Mouse (Mus musculus): Measurements from ENCODE around the gene Col4a3.

DNA sequence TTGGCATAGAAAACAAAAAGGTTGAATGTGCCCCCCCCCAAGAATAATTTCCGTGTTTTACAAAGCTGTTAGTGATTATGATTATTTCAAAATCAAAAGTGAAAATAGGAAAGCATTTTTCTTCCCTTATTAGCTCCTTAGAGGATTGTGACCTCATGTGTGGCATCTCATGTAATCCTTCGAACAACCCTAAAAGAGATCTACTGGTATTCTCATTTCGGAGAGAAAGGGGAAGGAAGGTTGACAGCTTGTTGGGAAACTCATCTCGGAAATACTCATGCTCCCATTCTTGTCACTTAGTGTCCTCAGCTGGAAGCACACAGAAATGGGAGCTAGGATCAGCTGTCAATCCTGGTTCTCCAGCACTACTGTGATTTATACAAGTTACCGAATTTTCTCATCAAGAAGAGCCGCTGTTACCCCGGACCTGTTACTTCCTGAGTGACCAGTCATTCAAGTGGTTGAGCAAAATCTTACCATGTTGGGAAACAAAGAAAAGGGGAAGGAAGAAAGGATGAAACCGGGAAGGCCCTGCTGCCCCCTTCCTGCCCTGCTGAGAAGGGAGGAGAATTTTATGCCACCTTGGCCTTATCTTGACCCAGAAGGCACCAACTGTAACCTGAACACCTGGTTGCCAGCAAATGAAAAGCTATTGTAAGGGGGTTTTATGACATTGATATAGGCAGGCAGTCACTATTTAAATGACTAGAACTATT, 174.9 kb downstream of the Col4a3 start:
- TF ChIP-seq CTCF (IDR thresholded peaks at IDR 0.05; ENCODE audit: borderline replicate concordance, insufficient read depth, low read length) = no peak
- TF ChIP-seq POLR2A (IDR thresholded peaks at IDR 0.05; ENCODE audit: low read depth, low read length) = no peak

All from embryonic fibroblast, embryonic 13.5 days (primary cell).